Mouse (Mus musculus): ENCODE results near the gene Khnyn.

Gene Khnyn

GRCm38 (mm10) chr14:55918240-55919082, 33.7 kb downstream of the Khnyn start:
- DNase-seq (ENCODE audit: low read depth, low spot score) = peak; percentile 95

DNA sequence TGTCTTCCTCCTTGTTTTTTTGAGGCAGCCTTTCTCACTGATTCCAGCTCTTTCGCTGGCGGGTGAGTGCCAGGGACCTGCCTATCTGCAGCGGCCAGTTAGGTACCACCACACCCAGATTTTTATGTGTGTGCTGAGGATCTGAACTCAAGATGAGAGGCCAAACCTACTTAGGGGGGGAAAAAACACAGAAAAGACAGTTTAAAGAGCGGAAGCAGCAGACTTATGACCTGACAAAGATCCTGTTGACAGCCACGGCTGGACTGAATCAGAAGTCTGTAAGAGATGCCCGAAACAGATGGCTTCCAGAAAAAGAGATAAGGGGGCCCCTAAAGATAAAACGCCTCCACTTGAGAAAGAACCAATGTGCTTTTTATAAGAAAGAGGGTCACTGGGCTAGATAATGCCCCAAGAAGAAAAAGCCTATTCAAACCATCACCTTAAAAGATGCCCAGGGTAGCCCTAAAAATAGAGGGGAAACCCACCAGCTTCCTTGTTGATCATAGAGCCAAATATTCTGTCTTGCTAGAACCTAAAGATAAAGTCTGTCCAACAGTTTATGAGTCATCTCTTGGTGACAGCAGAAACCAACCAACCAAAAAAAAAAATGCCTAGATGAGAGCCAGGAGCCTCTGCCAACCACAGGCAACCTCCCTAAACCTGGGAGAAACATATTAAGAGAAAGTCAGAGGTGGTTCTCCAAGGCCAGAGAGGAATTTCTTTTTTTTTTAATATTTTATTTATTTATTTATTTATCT, 37.9 kb downstream of the Khnyn start:
- no peak for DNase-seq (ENCODE audit: low read depth, low spot score)

DNA sequence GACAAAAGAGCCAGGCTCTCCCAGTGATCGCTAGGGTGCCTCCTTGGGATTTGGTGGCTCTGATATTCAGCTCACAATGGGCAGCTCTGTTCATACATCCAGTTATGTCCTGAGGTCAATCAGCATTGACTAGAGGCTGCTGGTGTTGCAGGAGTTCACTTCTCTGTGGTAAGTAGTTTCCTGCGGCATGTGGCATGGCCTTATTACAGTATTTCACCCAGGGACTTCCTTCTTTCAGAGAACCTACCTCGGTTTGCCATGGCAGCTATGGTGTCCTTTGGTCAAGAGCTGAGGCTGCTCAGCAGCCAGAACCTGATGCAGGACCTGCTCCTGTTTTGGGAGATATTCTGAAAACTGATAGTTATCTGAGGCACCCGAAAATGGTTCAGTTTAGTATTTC, 42.1 kb downstream of the Khnyn start:
- no peak for DNase-seq (ENCODE audit: low read depth, low spot score)

GRCm38 (mm10) chr14:55929263-55929997, 44.7 kb downstream of the Khnyn start:
- DNase-seq (ENCODE audit: low read depth, low spot score) = peak; percentile 33

DNA sequence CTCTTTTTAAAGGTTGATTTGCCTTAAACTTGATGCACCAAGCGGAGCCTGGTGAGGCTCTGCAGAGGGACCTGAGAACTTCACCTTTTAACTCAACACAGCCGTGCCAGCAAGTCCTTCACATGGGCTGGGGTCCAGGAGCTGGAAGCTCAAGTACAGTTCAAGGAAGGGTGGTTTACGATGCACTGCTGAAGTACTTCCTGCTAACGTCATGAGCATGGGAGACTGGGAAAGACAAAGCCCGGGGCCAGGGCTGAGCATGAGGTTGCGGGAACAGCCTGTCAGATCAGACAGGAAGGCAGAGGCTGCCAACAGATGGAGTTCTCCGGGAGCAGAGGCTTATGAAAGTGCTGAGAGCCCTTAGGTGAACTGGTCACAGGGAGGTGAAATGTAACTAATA, 48.8 kb downstream of the Khnyn start:
- DNase-seq (ENCODE audit: low read depth, low spot score) = peak; percentile 31

DNA sequence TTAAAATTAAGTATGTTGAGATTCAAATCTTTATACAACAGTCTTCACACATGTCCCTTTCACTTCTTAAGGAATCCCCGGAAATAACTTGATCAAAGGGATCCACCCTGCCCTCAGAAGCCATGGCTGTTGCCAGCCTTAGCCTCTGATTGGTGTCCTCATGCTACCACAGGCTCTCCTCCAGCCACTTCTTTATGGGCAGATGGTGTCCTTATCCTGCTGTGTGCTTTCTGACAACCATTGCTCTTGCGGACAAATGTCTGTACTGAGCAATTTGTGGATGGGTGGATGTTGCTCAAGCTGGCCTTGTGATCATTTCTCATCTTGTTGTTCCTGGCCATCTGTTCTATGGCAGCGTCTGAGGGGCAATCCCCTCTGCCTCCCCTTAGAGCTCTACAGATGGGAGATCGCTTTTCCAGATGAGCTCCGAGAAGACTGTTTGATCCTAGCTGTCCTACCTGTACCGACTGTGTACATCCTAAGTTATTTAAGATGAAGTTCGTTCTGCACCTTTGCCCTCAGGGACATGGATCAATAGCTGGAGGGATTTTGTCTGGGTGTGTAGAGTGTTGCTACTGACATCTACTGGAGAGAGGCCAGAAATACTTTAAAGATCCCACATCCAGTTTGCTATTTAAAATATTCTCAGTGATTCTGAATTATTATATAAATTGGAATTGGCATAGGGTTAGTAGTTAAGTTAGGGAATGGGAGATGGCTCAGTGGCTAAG, 55.5 kb downstream of the Khnyn start:
- no peak for DNase-seq (ENCODE audit: low read depth, low spot score)

GRCm38 (mm10) chr14:55943601-55944000, 58.9 kb downstream of the Khnyn start:
- DNase-seq (ENCODE audit: low read depth, low spot score) = no peak

DNA sequence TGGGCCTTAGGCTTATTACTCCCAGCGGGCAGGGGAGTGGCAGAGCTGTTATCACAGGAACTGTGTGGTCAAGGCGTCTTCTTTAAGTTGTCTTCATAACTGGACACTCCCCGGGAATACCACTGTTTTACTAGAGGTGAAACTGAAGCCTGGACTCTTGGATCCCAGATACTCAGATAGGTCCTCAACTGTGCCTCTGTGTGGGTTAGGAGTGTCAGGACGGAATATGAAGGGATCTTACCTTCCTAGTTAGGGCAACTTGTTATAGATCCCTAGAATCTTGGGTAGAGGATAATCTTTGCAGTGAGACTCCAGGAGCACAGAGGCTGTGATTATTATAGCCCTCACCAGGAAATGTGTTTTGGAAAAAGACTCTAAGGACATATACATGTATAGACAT, 59.8 kb downstream of the Khnyn start, which contains the start of gene Cma1:
TSS of gene Cma1 (minus strand) at position 101 of the 400 bp plus-strand sequence.
- no peak for DNase-seq (ENCODE audit: low read depth, low spot score)

DNA sequence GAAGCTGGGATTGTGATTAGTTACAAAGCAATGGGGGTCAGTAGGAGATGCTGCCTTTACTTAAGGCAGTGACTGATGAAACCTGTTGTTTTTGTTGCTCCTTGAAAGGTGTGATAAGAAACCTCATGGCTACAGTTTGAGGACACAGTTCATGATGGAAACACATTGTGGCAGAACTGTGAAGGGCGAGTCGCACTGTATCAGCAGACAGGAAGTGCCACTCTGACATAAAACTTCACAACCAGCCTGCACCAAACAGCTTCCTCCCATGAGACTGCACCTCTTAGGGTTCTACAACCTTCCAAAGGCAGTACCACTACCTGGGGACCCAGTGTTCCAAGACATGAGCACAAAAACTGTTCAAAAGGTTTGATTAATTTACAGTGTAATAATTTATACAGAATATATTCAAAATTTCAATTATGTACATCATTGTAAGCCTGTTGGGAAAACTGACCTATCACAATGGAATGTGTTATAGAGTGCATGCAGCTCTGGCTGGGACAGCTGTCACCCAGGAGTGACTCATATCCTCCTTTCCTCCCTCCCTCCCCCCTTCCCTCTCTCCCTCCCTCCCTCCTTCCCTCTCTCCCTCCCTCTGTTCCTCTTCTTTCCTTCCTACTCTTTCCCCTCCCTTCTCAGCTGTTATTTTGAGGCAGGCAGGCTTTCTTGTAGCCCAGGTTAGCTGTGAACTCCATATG, 61.7 kb downstream of the Khnyn start:
- DNase-seq (ENCODE audit: low read depth, low spot score) = no peak
